Mouse (Mus musculus): ENCODE results near the gene Serpinb8. TPM values are rescaled to one million over a fixed set of nuclear protein-coding genes. Genes with fewer than 3 reads are reported as not detected.

Serpinb8 gene
- polyA plus RNA-seq (2015; fragmentation: Nextera tagmentation; extraction: Ambion mirVana): 1.1 and 1.3 TPM in 2 replicates

GRCm38 (mm10) chr1:107589691-107590470, at the start of gene Serpinb8:
Gene Serpinb8, plus strand, starts transcription at chr1:107590006.
- 66% methylated on average over 10 of the region's 10 CpGs for WGBS
- Histone ChIP-seq H3K4me3 (no peak within 1 kb of the TSS), H3K4me2 (peak within 1 kb of the TSS; percentile 8; the same call in 1 of the 2 replicates), H3K9me3 (no peaks in the 10 kb centered on the region), H3K27me3 (no peaks in the 10 kb centered on the region), H3K27ac (replicated peaks) (no peak within 1 kb of the TSS), H3K36me3 (no peaks in the 10 kb centered on the region), H3K9ac (no peak within 1 kb of the TSS), H3K4me1 (replicated peaks) (no peaks in the 10 kb centered on the region)
- ATAC-seq (ENCODE audit: low read depth): no peak

- H3K27ac ChIP-seq (replicated peaks): no peak overlapping the region
- H3K4me1 ChIP-seq (replicated peaks): no peaks in the 10 kb centered on the region
- no peak overlapping the region for H3K4me3 ChIP-seq
- ATAC-seq (ENCODE audit: low read depth): no peak
- H3K4me2 ChIP-seq: no peak overlapping the region
- no peaks in the 10 kb centered on the region for H3K9me3 ChIP-seq
- H3K27me3 ChIP-seq: no peaks in the 10 kb centered on the region
- 94% methylated on average over 3 of the region's 3 CpGs for WGBS
- no peaks in the 10 kb centered on the region for H3K36me3 ChIP-seq
- H3K9ac ChIP-seq: no peak overlapping the region
Measured at GRCm38 (mm10) chr1:107559494-107559893, 30.3 kb upstream of the Serpinb8 start.

GRCm38 (mm10) chr1:107562110-107562509, 27.7 kb upstream of the Serpinb8 start:
- Histone ChIP-seq H3K27me3 (no peaks in the 10 kb centered on the region), H3K4me2 (no peak overlapping the region), H3K9ac (no peak overlapping the region), H3K9me3 (no peaks in the 10 kb centered on the region), H3K4me1 (replicated peaks) (no peaks in the 10 kb centered on the region), H3K36me3 (no peaks in the 10 kb centered on the region), H3K4me3 (no peak overlapping the region), H3K27ac (replicated peaks) (no peak overlapping the region)
- no peak for ATAC-seq (ENCODE audit: low read depth)
- 63% methylated on average over 1 of the region's 1 CpGs for WGBS

- H3K36me3 ChIP-seq: no peaks in the 10 kb centered on the region
- no peak overlapping the region for H3K4me3 ChIP-seq
- no peak overlapping the region for H3K9ac ChIP-seq
- H3K4me2 ChIP-seq: no peak overlapping the region
- no peaks in the 10 kb centered on the region for H3K4me1 ChIP-seq (replicated peaks)
- H3K27me3 ChIP-seq: no peaks in the 10 kb centered on the region
- no peak for ATAC-seq (ENCODE audit: low read depth)
- no peak overlapping the region for H3K27ac ChIP-seq (replicated peaks)
- no peaks in the 10 kb centered on the region for H3K9me3 ChIP-seq
Measured at GRCm38 (mm10) chr1:107565644-107566043, 24.2 kb upstream of the Serpinb8 start.

GRCm38 (mm10) chr1:107576094-107576493, 13.7 kb upstream of the Serpinb8 start:
- Histone ChIP-seq H3K27me3 (no peaks in the 10 kb centered on the region), H3K9ac (no peak overlapping the region), H3K4me2 (no peak overlapping the region), H3K27ac (replicated peaks) (no peak overlapping the region), H3K4me3 (no peak overlapping the region), H3K4me1 (replicated peaks) (no peaks in the 10 kb centered on the region), H3K9me3 (no peaks in the 10 kb centered on the region), H3K36me3 (no peaks in the 10 kb centered on the region)
- ATAC-seq (ENCODE audit: low read depth): no peak
- 87% methylated on average over 2 of the region's 2 CpGs for WGBS

- no peaks in the 10 kb centered on the region for H3K36me3 ChIP-seq
- no peaks in the 10 kb centered on the region for H3K4me1 ChIP-seq (replicated peaks)
- WGBS: 86% methylated on average over 1 of the region's 1 CpGs
- no peaks in the 10 kb centered on the region for H3K27me3 ChIP-seq
- ATAC-seq (ENCODE audit: low read depth): no peak
- H3K27ac ChIP-seq (replicated peaks): no peak overlapping the region
- no peaks in the 10 kb centered on the region for H3K9me3 ChIP-seq
- no peak overlapping the region for H3K4me2 ChIP-seq
- H3K9ac ChIP-seq: no peak overlapping the region
- H3K4me3 ChIP-seq: no peak overlapping the region
Measured at GRCm38 (mm10) chr1:107577514-107577913, 12.3 kb upstream of the Serpinb8 start.

- Histone ChIP-seq H3K9me3 (no peaks in the 10 kb centered on the region), H3K27me3 (no peaks in the 10 kb centered on the region), H3K36me3 (no peaks in the 10 kb centered on the region), H3K9ac (no peak overlapping the region), H3K27ac (replicated peaks) (no peak overlapping the region), H3K4me1 (replicated peaks) (no peaks in the 10 kb centered on the region), H3K4me3 (no peak overlapping the region), H3K4me2 (no peak overlapping the region)
- WGBS: 88% methylated on average over 1 of the region's 1 CpGs
- no peak for ATAC-seq (ENCODE audit: low read depth)
Measured at GRCm38 (mm10) chr1:107581220-107581619, 8.6 kb upstream of the Serpinb8 start.

- Histone ChIP-seq H3K4me2 (no peak overlapping the region), H3K4me3 (no peak overlapping the region), H3K9ac (no peak overlapping the region), H3K27me3 (no peaks in the 10 kb centered on the region), H3K27ac (replicated peaks) (no peak overlapping the region), H3K36me3 (no peaks in the 10 kb centered on the region), H3K4me1 (replicated peaks) (no peaks in the 10 kb centered on the region), H3K9me3 (no peaks in the 10 kb centered on the region)
- no peak for ATAC-seq (ENCODE audit: low read depth)
Measured at GRCm38 (mm10) chr1:107582900-107583299, 6.9 kb upstream of the Serpinb8 start.

- H3K4me1 ChIP-seq (replicated peaks): no peaks in the 10 kb centered on the region
- no peaks in the 10 kb centered on the region for H3K9me3 ChIP-seq
- H3K4me3 ChIP-seq: no peak overlapping the region
- ATAC-seq (ENCODE audit: low read depth): no peak
- 58% methylated on average over 1 of the region's 1 CpGs for WGBS
- H3K27me3 ChIP-seq: no peaks in the 10 kb centered on the region
- no peak overlapping the region for H3K4me2 ChIP-seq
- H3K27ac ChIP-seq (replicated peaks): no peak overlapping the region
- no peak overlapping the region for H3K9ac ChIP-seq
- H3K36me3 ChIP-seq: no peaks in the 10 kb centered on the region
Measured at GRCm38 (mm10) chr1:107583958-107584376, 5.8 kb upstream of the Serpinb8 start.

- H3K9ac ChIP-seq: no peak overlapping the region
- no peak overlapping the region for H3K4me2 ChIP-seq
- 0 out of 2 replicates have a peak overlapping the region, but pooled peaks have one; percentile 23 for H3K27ac ChIP-seq (replicated peaks)
- H3K4me3 ChIP-seq: no peak overlapping the region
- H3K36me3 ChIP-seq: no peaks in the 10 kb centered on the region
- WGBS: 60% methylated on average over 3 of the region's 3 CpGs
- H3K27me3 ChIP-seq: no peaks in the 10 kb centered on the region
- no peaks in the 10 kb centered on the region for H3K4me1 ChIP-seq (replicated peaks)
- ATAC-seq (ENCODE audit: low read depth): peak; percentile 81
- H3K9me3 ChIP-seq: no peaks in the 10 kb centered on the region
Measured at GRCm38 (mm10) chr1:107584932-107585331, 4.9 kb upstream of the Serpinb8 start.

- Histone ChIP-seq H3K27ac (replicated peaks) (no peak overlapping the region), H3K36me3 (no peaks in the 10 kb centered on the region), H3K4me1 (replicated peaks) (no peaks in the 10 kb centered on the region), H3K27me3 (no peaks in the 10 kb centered on the region), H3K4me2 (no peak overlapping the region), H3K9ac (no peak overlapping the region), H3K4me3 (no peak overlapping the region), H3K9me3 (no peaks in the 10 kb centered on the region)
- no peak for ATAC-seq (ENCODE audit: low read depth)
- 73% methylated on average over 3 of the region's 3 CpGs for WGBS
Measured at GRCm38 (mm10) chr1:107586196-107586595, 3.6 kb upstream of the Serpinb8 start.

GRCm38 (mm10) chr1:107588206-107588605, 1.6 kb upstream of the Serpinb8 start:
- Histone ChIP-seq H3K4me2 (no peak overlapping the region), H3K27ac (replicated peaks) (no peak overlapping the region), H3K27me3 (no peaks in the 10 kb centered on the region), H3K4me1 (replicated peaks) (no peaks in the 10 kb centered on the region), H3K4me3 (no peak overlapping the region), H3K36me3 (no peaks in the 10 kb centered on the region), H3K9me3 (no peaks in the 10 kb centered on the region), H3K9ac (no peak overlapping the region)
- no peak for ATAC-seq (ENCODE audit: low read depth)

- Histone ChIP-seq H3K9me3 (no peaks in the 10 kb centered on the region), H3K36me3 (no peaks in the 10 kb centered on the region), H3K4me3 (no peak overlapping the region), H3K4me2 (no peak overlapping the region), H3K27me3 (no peaks in the 10 kb centered on the region), H3K4me1 (replicated peaks) (no peaks in the 10 kb centered on the region), H3K9ac (no peak overlapping the region), H3K27ac (replicated peaks) (no peak overlapping the region)
- 21% methylated on average over 1 of the region's 1 CpGs for WGBS
- ATAC-seq (ENCODE audit: low read depth): no peak
Measured at GRCm38 (mm10) chr1:107588642-107589041, 1.2 kb upstream of the Serpinb8 start.

All from neural tube, embryonic 13.5 days (tissue).